Mouse (Mus musculus): ENCODE results near the gene Itga6.
"Not testable (repeated sequence)": the region's sequence is repeated elsewhere in the genome, so short reads cannot be mapped to it uniquely, and the experiment has no call there.

Itga6 gene

DNA sequence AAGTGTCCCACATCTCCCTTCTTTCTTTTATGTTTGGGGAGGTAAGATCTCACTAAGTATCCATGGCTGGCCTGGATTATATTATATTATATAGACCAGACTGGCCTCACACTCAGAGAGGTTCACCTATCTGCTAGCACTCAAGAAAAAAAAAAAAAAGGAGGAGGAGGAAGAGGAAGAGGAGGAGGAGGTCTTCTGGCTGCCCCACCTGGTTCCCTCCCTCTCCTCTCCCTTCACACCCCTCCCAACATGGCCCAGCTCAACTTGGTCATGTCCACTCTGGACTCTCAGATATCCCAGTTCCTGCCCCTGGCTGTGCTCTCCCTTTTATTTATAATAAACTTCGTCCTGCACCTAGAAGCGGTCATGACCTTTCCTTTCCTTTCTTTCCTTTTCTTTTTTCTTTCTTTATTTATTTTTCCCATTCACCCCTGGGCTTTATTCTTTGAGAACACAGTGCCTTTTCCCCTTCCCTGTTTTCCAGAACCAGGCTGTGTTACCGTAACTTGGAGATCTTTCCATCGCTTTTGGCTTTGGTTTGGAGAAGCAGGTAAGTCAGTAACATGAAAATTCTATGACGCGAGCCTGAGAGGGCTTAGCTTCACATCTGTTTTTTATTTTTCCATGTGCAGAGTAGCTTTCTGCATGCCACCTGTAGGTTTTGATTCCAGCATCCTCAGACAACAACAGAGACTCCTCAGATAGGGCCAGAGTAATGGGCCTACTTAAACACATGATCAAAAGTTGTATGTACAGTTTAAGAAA, at the start of gene Itga6:
Gene Itga6, plus strand, starts transcription at position 7 of the 765 bp plus-strand sequence.
- no peak for ATAC-seq (ENCODE audit: insufficient number of reproducible peaks, low FRiP score, low TSS enrichment)

DNA sequence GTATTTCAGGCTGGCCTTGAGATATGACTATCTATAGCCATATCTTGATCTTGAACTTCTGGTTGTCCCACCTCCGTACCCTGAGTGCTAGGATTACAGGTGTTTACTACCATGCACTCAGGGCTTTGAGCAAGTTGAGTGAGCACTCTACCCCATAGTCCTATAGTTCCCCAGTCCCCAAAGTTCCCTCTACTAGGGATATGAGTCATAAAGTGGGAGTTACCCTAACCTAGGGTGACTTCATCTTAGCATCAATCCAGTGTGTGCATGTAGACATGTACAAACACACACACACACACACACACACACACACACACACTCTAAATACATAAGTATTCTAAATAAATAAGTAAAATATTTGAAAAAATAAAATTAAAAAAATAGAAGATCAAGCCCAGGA, 48.6 kb upstream of the Itga6 start:
- ATAC-seq (ENCODE audit: insufficient number of reproducible peaks, low FRiP score, low TSS enrichment), result no peak

DNA sequence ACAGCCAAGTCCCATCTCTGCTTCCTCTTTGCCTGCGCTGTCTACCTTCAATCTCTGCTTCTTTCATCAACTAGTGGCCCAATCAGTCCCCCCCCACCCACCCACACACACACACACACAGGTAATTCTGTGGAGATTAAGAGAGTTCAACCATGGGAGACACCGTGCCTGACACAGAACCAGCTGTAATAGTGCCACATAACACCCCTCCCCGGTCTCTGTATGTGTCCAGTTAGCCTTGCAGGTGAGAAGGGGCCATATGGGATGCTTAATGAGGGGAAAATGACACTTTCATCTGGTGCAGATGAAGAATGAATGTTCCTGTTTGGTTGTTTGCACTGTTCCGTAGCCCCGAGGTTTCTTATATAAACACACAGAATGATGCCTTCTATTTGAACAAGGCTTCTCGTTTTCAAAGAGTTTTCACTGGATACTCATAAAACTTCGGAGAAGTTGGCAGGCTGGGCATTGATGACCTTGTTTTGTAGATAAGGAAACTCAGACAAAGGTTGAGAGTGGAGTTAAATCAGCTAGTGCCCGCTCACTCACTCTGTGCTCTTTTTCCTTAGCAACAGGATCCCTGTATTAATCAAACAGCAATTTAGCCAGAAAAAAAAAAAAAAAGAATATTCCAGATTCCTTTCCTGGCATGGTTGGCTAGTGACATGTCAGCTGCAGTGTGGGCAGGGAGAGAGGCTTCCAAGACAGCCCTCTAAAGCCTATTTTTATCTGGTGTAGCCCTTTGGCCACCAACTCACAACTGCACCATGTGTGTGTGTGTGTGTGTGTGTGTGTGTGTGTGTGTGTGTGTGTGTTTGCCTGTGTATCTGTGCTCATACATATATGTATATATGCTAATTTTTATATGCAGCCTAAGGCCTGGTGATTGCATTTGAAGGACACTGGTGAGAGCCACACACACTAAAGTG, 47.7 kb upstream of the Itga6 start:
- no peak for ATAC-seq (ENCODE audit: insufficient number of reproducible peaks, low FRiP score, low TSS enrichment)

DNA sequence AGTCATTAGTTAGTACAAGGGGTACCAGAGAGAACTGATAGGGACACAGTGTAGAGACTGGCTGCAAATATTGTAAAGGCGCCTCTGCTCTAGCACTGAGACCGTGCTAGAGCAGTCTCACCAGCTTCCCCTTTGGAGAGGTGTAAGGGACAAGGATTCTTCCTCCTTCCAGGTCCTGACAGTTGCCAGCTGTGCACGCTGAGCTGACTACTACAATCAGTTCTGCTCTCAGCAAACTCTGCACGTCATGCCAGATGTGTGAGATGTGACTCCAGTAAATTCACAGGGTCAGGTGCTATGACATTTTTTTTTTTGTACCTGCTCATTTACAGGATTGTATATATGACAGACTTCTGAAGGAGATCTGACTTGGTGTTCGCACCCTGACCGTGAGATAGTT, 47.0 kb upstream of the Itga6 start:
- ATAC-seq (ENCODE audit: insufficient number of reproducible peaks, low FRiP score, low TSS enrichment), result no peak

DNA sequence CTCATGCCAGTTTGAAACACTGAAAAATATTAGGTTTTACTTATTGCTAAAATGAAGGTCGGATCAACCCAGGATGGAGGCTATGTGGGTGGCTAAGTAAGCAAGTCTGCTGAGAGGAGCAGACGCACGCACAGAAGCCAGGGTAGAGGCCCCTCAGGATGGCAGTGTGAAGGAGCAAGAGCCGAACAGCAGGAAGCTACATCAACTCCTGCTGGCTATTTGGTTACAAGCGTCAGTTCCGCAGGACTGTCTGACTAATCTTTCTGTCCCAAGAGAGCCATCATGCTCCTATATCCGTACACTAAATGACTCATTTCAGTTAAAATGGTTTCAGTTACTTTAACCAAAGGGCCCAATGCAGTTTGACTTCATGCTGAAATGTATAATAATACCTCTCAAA, 46.5 kb upstream of the Itga6 start:
- no peak for ATAC-seq (ENCODE audit: insufficient number of reproducible peaks, low FRiP score, low TSS enrichment)

DNA sequence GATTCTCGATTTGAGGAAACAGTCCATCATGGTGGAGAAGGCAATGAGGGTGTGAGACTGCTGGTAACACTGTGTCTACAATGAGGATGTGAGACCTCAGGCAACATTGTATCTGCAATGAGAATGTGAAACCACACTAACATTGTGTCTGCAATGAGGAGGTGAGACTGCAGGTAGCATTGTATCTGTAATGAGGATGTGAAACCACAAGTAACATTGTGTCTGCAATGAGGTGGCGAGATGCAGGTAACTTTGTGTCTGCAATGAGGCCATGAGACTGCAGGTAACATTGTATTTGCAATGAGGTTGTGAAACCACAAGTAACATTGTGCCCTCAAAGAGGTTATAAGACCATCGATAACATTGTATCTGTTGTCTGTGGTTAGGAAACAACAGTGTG, 44.1 kb upstream of the Itga6 start:
- no peak for ATAC-seq (ENCODE audit: insufficient number of reproducible peaks, low FRiP score, low TSS enrichment)

DNA sequence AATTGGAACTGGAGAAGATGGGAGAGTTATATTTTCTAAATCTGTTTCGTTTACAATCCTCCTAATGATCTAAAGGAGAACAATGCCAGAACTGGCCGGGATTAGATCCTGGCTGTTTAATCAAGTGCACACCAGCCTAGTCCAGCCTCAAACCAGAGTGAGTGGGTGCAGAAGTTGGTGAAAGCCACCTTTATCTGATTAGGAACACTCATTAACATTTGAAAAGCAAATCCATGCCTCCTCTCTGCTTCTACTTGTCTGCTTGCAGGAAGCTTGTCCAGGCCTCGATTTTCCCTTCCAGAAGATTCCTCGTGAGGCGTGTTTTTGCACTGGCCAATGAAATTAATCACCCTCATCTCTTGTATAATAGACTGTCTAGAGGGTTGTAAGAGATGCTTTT, 41.1 kb upstream of the Itga6 start:
- ATAC-seq (ENCODE audit: insufficient number of reproducible peaks, low FRiP score, low TSS enrichment), result no peak

DNA sequence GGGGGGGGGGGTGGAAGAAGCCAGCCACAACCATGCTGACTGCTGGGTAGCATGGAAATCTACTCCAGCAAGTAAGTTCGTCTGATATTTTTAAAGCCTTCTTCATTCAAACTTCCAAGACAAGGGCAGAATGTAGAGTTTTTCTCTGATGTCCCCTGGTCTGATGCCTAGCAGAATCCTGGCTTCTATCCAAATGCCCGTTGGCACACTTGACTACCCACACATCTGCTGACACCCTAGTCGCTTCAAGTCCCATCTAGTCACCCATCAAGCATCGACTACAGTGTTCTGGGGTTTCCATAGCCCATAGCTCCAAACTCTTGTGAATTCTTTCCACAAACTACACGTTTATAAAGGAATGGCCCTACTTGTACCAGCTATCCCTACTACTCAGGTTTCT, 36.5 kb upstream of the Itga6 start:
- ATAC-seq (ENCODE audit: insufficient number of reproducible peaks, low FRiP score, low TSS enrichment), result no peak

DNA sequence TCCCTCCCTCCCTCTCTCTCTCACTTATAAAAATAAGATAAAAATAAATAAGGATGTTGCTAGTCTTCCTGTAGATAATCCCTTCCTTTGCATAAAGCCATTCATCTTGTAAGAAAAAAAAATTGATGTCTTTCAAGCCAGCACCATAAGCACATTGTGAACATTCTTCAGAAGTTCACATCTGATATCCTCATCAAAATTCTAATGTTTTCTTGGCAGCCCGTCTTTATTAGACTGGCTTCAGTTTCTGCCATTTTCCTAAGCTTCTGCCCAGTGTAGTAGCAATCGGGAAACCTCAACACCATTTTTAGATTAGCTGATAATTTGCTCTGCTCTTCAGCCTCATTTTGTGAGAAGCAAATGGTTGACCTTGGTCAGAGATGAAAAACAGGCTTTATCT, 33.8 kb upstream of the Itga6 start:
- ATAC-seq (ENCODE audit: insufficient number of reproducible peaks, low FRiP score, low TSS enrichment), result no peak

DNA sequence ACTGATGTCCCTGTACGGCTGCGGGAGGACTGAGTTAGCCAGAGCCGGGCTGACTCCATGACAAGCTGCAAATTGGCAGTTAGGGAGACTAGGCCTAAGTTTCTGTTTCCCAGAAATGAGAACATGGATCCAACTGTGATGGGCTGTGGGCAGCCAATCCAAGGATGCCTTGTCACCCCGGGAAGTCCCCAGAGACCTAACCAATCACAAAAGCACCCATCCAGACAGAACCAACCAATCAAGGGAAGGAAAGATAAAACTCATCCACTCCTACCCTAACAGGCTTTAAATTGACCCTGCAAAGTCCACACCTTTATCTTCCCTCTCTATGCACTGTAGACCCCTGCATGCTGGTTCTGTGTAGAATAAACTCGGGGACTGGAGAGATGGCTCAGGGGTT, 31.0 kb upstream of the Itga6 start:
- ATAC-seq (ENCODE audit: insufficient number of reproducible peaks, low FRiP score, low TSS enrichment), result no peak

DNA sequence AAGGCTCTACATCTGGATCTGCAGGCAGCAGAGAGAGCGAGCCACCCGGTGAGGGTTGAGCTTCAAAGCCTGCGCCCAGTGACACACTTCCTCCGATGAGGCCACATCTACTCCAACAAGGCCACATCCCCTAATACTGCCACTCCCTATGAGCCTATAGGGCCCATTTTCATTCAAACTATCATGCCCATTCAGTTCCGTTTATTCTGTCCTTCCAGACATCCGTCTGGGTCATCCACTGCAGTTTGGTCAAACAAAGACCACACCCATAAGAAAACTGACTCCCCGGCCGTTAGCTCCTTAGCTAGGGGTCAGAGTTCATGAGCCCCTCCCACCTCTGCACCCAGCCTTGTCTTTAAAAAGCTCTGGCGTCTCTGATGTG, 26.4 kb upstream of the Itga6 start:
- no peak for ATAC-seq (ENCODE audit: insufficient number of reproducible peaks, low FRiP score, low TSS enrichment)

DNA sequence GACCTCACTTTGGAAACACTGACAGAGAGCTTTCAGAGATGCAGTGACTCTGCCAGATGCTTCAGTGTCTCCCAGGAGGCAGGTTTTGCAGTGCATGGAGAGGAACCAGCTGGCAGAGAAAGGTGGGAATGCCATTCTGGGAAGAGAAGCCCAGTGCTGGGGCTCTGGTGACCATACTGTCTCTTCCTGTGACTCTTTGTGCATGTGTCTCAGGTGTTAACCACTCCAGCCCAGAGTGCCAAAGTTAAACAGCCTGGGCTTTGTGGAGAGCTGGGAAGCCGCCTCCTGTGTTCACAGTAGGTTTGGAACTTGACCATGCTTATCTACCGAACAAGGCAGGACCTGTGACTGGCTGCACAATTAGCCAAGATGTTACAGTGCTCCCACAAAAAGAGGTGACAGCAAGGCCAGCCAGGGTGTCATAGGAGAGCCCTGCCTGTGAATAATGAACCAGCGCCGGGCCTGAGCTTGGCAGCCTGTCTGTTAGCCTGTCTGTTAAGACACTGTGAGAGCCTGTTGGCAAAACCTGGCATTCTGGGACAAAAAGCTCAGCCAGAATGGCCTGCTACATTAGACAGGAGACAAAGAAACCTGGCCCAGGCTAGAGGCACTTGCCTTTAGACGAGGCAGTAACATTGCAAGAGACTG, 25.9 kb upstream of the Itga6 start:
- ATAC-seq (ENCODE audit: insufficient number of reproducible peaks, low FRiP score, low TSS enrichment), result 0 out of 2 replicates have a peak, but pooled peaks have one; percentile 3

DNA sequence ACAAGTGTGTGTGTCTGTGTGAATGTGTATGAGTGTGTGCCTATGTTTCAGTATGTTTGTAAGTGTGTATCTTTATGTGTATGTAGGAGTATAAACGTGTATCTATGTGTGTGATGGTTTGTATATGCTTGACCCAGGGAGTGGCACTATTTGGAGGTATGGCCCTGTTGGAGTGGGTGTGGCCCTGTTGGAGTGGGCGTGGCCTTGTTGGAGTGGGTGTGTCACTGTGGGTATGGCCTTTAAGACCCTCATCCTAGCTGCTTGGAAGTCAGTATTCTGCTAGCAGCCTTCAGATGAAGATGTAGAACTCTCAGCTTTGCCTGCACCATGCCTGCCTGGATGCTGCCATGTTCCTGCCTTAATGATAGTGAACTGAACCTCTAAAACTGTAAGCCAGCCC, 24.9 kb upstream of the Itga6 start:
- not testable (repeated sequence) for ATAC-seq (ENCODE audit: insufficient number of reproducible peaks, low FRiP score, low TSS enrichment)

DNA sequence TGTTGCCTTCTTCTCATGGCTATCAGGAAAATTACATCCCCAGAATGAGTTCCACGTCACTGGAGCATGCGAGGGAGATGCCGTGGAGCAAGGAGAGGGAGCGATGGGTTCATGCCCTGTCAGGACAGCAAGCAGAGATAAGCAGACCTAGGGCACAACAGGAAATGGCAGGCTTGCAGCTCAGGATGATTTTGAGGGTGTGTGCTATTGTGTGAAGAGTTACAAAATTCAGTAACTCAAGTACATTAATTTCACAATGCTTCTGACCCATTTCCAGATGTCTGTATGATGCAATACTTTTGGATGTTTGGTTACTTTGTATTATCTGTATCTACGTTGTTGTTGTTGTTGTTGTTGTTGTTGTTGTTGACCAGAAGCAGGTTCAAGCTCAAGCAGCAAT, 22.5 kb upstream of the Itga6 start:
- no peak for ATAC-seq (ENCODE audit: insufficient number of reproducible peaks, low FRiP score, low TSS enrichment)

DNA sequence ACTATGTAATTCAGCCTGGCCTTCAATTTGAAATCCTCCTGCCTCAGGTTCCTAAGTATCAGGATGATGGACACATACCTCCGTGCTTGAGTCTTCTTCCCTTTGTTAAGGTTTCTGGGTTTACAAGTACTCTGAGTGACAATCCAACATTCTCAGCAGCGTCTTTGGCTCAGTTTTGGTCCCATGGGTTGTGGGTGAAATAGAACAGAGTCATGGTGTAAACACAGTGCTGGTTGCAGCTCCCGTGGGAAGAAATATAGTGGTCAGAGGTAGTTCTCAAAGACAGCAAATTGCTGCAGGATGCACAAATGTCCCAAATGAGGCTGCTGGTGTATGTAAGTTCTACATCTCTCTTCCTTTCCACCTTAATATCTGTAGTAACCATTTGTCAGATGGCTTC, 21.8 kb upstream of the Itga6 start:
- no peak for ATAC-seq (ENCODE audit: insufficient number of reproducible peaks, low FRiP score, low TSS enrichment)

DNA sequence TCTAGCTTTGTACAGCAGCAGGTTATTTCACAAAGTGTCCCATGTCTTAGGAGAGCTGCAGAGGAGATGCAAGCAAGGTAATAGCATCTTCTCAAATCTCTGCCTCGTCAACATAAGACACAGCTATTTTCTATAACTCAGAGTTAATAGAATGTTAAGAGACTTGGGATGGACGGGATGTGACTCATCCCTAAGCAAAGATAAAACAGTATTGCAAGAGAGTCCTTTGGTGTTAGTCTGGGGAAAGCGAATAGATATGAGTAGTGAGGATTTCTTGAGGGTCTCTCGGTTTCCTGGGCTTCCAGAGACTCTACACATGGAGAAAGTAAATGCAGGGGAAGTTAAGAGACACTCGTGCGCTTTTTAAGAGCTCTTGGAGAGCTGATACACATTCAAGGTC, 21.4 kb upstream of the Itga6 start:
- no peak for ATAC-seq (ENCODE audit: insufficient number of reproducible peaks, low FRiP score, low TSS enrichment)

DNA sequence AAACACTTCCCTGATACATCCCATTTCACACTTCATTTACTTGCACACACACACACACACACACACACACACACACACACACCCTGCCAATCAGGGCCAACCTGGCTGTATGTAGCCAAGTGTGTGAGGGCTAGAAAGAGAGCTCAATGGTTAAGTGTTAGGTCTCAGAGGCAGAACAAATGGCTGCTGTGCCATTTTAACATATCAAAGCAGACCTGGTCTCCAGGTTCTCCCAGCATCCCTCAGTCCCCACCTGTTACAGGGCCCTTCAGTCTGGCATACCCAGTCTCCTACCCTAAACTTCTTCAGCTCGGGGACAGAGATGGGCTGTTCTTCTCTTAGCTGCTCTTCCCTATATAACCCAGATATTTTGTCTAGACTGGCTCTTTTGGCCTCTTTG, 20.0 kb upstream of the Itga6 start:
- ATAC-seq (ENCODE audit: insufficient number of reproducible peaks, low FRiP score, low TSS enrichment), result no peak

DNA sequence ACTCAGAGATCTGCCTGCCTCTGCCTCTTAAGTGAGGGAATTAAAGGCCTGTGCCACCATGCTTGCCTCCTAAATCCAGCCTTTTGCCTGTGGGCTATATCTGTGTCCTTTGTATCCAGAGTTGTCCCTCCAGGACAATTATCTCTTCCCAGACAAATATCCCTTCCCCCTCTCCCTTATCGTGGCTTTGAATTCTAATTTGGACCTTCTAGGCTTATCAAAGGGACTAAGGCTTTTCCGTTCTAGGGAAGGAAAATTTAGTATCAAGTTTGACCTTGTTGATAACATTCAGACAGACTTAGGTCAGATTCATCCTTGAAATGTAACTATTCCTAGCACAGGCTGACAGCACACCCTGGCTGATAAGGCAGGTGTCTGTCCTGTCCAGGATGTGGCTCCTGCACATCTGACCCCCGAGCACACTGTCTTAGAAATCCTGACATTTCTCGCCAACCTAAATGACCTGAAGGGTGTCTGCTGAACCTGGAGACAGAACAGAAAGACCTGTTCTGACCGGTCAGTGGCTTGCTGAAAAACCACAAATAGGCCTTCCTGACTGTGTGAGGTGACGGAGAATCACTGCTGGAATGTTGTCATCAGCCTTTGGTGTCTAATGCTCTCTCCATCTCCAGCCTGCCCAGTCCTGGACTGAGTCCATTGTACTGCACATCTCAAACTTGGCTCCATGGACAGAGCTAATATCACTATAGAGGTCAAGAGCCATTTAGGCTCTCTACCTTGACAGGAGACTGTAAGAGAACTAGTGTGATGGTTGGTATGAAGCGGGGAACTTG, 18.3 kb upstream of the Itga6 start:
- no peak for ATAC-seq (ENCODE audit: insufficient number of reproducible peaks, low FRiP score, low TSS enrichment)

DNA sequence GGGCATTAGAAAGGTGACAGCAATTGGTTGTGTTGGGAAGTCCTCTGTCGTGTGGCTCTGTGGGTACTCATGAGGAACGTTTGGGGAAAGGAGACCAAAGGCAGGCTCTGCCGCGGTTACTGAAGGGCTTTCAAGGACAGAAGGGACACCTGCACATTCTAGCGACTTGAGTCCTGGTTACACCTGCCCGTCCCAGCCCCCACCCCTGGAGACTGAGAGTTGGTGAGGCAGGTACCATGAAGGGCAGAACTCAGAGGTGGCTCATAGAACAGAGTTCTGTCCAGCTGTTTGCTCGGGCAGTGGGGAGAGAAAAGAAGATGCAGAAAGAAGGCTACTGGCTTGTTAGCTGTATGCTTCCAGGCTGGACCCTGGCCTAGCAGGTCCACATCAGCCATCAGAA, 17.1 kb upstream of the Itga6 start:
- no peak for ATAC-seq (ENCODE audit: insufficient number of reproducible peaks, low FRiP score, low TSS enrichment)

DNA sequence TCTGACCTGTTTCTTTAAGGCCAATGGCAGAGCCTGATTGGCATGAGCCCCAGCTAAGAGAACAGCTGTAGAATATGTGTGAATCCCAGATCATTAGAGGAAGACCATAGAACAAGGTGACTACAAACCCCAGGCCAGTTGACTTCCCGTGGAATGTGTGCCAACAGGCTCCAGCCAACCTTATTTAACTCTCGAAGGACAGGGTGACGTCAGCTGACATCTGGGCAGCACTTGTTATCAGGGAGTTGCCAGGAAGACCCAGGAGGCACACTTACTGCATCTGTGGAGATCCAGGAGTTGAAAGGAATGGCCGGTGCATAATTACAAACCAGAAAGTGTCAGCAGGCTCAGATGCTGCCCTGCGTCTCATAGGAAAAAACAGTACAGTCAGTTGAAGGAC, 16.6 kb upstream of the Itga6 start:
- ATAC-seq (ENCODE audit: insufficient number of reproducible peaks, low FRiP score, low TSS enrichment), result no peak

Measured in cerebellum, adult (tissue).